Mouse (Mus musculus) lung, postnatal 25 days (tissue): ENCODE data around the gene Pik3r6.

ENCODE experiments used
- DNase-seq: peaks from one replicate; pipeline ENCODE4 v3.0.0; 2022; ENCODE audit warnings: low spot score

Gene Pik3r6

DNA sequence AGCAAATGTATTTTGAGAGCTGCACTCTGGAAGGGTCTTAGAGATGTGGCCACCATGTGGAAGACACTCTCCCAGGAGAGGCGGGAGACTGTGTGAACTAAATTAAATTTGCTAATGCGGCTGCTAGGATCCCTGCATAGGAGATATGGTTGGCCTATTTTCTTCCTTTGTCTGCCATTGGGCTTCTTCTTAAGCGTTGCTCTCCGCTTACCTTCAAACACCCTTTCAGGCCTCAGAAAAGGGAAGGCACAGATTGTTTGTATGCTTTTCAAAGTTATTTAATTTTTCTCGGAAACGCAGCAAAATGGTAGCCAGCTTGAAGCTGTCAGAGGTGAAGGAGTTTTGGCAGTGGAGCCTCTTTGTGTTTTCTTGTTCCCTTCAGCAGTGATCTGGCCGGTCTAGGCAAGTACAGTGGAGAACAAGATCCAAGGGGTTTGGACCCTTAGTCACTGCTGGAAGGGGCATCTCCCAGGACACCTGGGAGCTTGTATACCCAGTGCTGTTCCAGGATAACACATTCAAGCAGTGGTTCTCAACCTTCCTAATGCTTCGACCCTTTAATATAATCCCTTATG, 81.2 kb downstream of the Pik3r6 start:
- DNase-seq: no peak

GRCm38 (mm10) chr11:68585890-68586289, 83.1 kb downstream of the Pik3r6 start:
- no peak for DNase-seq

GRCm38 (mm10) chr11:68586721-68587120, 83.9 kb downstream of the Pik3r6 start, which contains the start of gene Ccdc42:
Gene Ccdc42, plus strand, starts transcription at chr11:68587021.
- no peak for DNase-seq

DNA sequence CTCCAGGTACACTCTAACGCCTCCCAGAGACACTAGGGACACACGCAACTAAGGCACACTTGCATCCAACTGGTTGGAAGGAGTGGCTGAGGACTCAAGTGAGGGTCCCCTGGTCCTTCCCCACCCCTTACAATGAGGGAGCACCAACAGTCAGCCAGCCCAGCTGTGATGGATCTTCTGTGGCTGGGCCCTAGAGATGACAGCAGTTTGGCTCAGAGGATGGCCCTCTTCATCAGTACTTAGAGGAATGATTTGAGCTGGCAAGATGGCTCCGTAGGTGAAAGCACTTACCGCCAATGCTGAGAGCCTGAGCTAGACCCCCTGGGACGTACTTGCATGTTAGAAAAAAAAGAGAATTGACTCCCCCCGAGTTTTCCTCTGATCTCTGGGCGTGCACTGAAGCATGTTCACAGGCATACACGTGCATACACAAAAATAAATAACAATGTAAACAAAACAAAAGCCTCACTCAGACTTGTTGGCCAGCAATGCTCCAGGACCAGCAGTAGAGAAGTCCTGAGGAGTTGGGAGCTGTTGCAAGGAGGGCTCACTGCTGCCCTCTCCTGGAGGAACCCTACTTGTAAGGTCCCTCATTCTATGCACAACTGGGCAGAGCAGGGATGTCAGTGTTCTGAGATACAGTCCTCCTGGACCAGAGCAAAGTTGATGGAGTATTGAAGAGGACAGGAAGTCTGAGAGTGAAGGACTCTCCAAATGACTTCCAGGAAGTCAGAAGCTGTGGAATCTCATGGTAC, 86.4 kb downstream of the Pik3r6 start:
- DNase-seq: peak; percentile 81

- DNase-seq: no peak
Measured at GRCm38 (mm10) chr11:68591708-68592107, 88.9 kb downstream of the Pik3r6 start.

- DNase-seq: no peak
Measured at GRCm38 (mm10) chr11:68593247-68593646, 90.4 kb downstream of the Pik3r6 start.

GRCm38 (mm10) chr11:68597912-68598311, 95.1 kb downstream of the Pik3r6 start:
- DNase-seq: no peak

- DNase-seq: peak; percentile 61
Measured at GRCm38 (mm10) chr11:68600551-68601021, 97.8 kb downstream of the Pik3r6 start.

DNA sequence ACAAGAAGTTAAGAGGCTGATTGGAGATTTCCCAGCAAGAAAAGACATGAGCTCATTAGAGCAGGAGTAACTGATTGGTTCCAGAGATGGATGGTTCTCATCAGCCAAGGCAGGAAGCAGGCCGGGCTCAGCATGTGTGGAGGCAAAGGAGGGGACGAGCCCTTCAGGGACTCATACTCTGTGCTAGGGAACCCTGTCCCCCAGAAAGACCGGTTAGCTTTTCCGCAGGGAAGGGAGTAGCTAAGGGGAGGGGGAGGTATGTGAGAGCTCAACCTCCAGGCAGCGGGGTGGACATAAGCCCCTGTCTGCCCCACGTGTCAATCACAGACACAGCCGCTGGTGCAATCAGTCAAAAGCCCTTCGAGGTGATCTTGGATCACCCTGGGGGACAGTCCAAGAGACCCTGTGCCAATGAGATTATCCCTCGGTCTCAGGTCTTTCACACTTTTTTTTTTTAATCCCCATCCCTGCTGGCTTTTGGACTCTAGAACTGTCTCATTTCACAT, 98.7 kb downstream of the Pik3r6 start:
- DNase-seq: no peak
